Mouse (Mus musculus) cerebellum, adult 18-20 months (tissue): Measurements from ENCODE around the gene Cdk10.

ENCODE experiments used
- DNase-seq, 2 experiments: peaks; one replicate each; pipeline ENCODE4 v3.0.0; 2021

Cdk10 gene

GRCm38 (mm10) chr8:123275096-123275495 lies 50.5 kb downstream of the Cdk10 start:
- no peak for DNase-seq

- DNase-seq: no peak
Observed at GRCm38 (mm10) chr8:123278445-123278844, 53.8 kb downstream of the Cdk10 start.

GRCm38 (mm10) chr8:123279828-123280227 lies 55.2 kb downstream of the Cdk10 start:
- no peak for DNase-seq

GRCm38 (mm10) chr8:123280302-123281094 lies 55.9 kb downstream of the Cdk10 start:
- DNase-seq: no peak
